Mouse (Mus musculus) hindbrain, embryonic 11.5 days (tissue): Measurements from ENCODE around the gene Rnf186. TPM values are rescaled to one million over a fixed set of nuclear protein-coding genes. Genes with fewer than 3 reads are reported as not detected.

ENCODE experiments used
- ATAC-seq: fragments of 200-750 bp; cut with Nextera tagmentation; 2 replicates; pipeline ENCODE4 v1.8.0; 2017; ENCODE audit warnings: mild to moderate bottlenecking, moderate TSS enrichment, moderate library complexity; ENCODE audit not compliant: low FRiP score
- DNase-seq: peaks from one replicate; pipeline ENCODE4 v3.0.0-alpha.2; 2015; ENCODE audit warnings: low spot score
- H3K27ac ChIP-seq: fragments of 300-500 bp; sonication (generic); 2 replicates; pipeline ENCODE4 v1.5.1; 2014; ENCODE audit warnings: mild to moderate bottlenecking, low read depth, low read length
- H3K27me3 ChIP-seq: fragments of 300-500 bp; sonication (generic); 2 replicates; pipeline ENCODE4 v1.6.1; 2014; ENCODE audit warnings: mild to moderate bottlenecking, low read length, moderate library complexity, mixed read lengths; ENCODE audit not compliant: control insufficient read depth, insufficient read depth
- H3K36me3 ChIP-seq: fragments of 300-500 bp; sonication (generic); 2 replicates; pipeline ENCODE4 v1.6.1; 2014; ENCODE audit warnings: mild to moderate bottlenecking, low read length, moderate library complexity, mixed read lengths; ENCODE audit not compliant: control insufficient read depth, insufficient read depth
- H3K4me1 ChIP-seq: fragments of 300-500 bp; sonication (generic); replicated peaks from 2 replicates; pipeline ENCODE4 v1.6.1; 2014; ENCODE audit warnings: low read length, mixed read lengths; ENCODE audit not compliant: control insufficient read depth, insufficient read depth
- H3K4me2 ChIP-seq: fragments of 300-500 bp; sonication (generic); replicated peaks from 2 replicates; pipeline ENCODE4 v1.6.1; 2014; ENCODE audit warnings: mild to moderate bottlenecking, low read depth, low read length
- H3K4me3 ChIP-seq: fragments of 300-500 bp; sonication (generic); 2 replicates; pipeline ENCODE4 v1.5.1; 2014; ENCODE audit warnings: low read depth, low read length
- H3K9ac ChIP-seq: fragments of 300-500 bp; sonication (generic); 2 replicates; pipeline ENCODE4 v1.6.1; 2014; ENCODE audit warnings: low read depth, low read length
- H3K9me3 ChIP-seq: fragments of 300-500 bp; sonication (generic); 2 replicates; pipeline ENCODE4 v1.6.1; 2016; ENCODE audit warnings: low read length; ENCODE audit not compliant: control insufficient read depth
- WGBS: fragments of 180-500 bp; shearing (Covaris S2); extraction: QIAGEN DNeasy Blood & Tissue Kit; methylation state at CpG from one replicate; pipeline ENCODE4 v1.1.7; 2014; 5-methylcytosine and 5-hydroxymethylcytosine counted together
- polyA plus RNA-seq: library from polyadenylated mRNA; unstranded; fragments of >200 nt; fragmentation: Nextera tagmentation; extraction: Ambion mirVana; gene quantifications from 2 replicates; pipeline ENCODE4 v1.2.1, GENCODE M21; 2014

Rnf186 gene
- polyA plus RNA-seq = not detected in 2 replicates

GRCm38 (mm10) chr4:138966866-138967265, at the start of gene Rnf186:
Rnf186 (plus strand) TSS chr4:138967112.
- Histone ChIP-seq H3K27ac (no peak within 1 kb of the TSS), H3K4me3 (no peak within 1 kb of the TSS), H3K36me3 (no peaks in the 10 kb centered on the region), H3K27me3 (no peaks in the 10 kb centered on the region), H3K9ac (no peak within 1 kb of the TSS), H3K9me3 (no peaks in the 10 kb centered on the region), H3K4me2 (no peak within 1 kb of the TSS), H3K4me1 (no peaks in the 10 kb centered on the region)
- ATAC-seq = no peak
- 92% methylated on average over 13 of the region's 13 CpGs for whole genome bisulfite sequencing
- no peak for DNase-seq

GRCm38 (mm10) chr4:138917282-138917681, 49.6 kb upstream of the Rnf186 start:
- H3K4me3 ChIP-seq = no peak overlapping the region
- ATAC-seq (no peak), DNase-seq (no peak)
- no peaks in the 10 kb centered on the region for H3K9me3 ChIP-seq
- 87% methylated on average over 9 of the region's 9 CpGs for WGBS
- no peak overlapping the region for H3K27ac ChIP-seq
- H3K36me3 ChIP-seq = no peaks in the 10 kb centered on the region
- no peak overlapping the region for H3K9ac ChIP-seq
- no peak overlapping the region for H3K4me2 ChIP-seq
- H3K27me3 ChIP-seq = no peaks in the 10 kb centered on the region
- peaks cover 2% of the 10 kb centered on the region; the same call in 1 of the 2 replicates for H3K4me1 ChIP-seq

GRCm38 (mm10) chr4:138921254-138922130, 45.4 kb upstream of the Rnf186 start:
- Histone ChIP-seq H3K4me3 (no peak overlapping the region), H3K9ac (no peak overlapping the region)
- WGBS = 34% methylated on average over 20 of the region's 20 CpGs

GRCm38 (mm10) chr4:138922131-138922459, 44.8 kb upstream of the Rnf186 start:
- ATAC-seq (peak; percentile 49; the same call in 1 of the 2 replicates), DNase-seq (peak; percentile 99)
- Histone ChIP-seq H3K4me3 (no peak overlapping the region), H3K36me3 (no peaks in the 10 kb centered on the region), H3K9me3 (no peaks in the 10 kb centered on the region), H3K4me2 (peak overlapping the region; percentile 26; the same call in 1 of the 2 replicates), H3K27me3 (no peaks in the 10 kb centered on the region), H3K4me1 (no peaks in the 10 kb centered on the region), H3K9ac (no peak overlapping the region), H3K27ac (no peak overlapping the region)
- WGBS = 4% methylated on average over 11 of the region's 11 CpGs

More at GRCm38 (mm10) chr4:138921254-138922130, 45.4 kb upstream of the Rnf186 start:
- Histone ChIP-seq H3K9me3 (no peaks in the 10 kb centered on the region), H3K4me2 (peak overlapping the region; percentile 26; the same call in 1 of the 2 replicates), H3K27me3 (no peaks in the 10 kb centered on the region), H3K27ac (no peak overlapping the region), H3K4me1 (no peaks in the 10 kb centered on the region), H3K36me3 (no peaks in the 10 kb centered on the region)
- ATAC-seq = peak; percentile 17; the same call in 1 of the 2 replicates
- DNase-seq = no peak

- no peak for DNase-seq
- 72% methylated on average over 2 of the region's 2 CpGs for WGBS
Measured at GRCm38 (mm10) chr4:138925561-138925960, 41.4 kb upstream of the Rnf186 start.

GRCm38 (mm10) chr4:138933862-138934261, 33.0 kb upstream of the Rnf186 start:
- Histone ChIP-seq H3K9me3 (no peaks in the 10 kb centered on the region), H3K4me3 (no peak overlapping the region), H3K9ac (no peak overlapping the region), H3K4me2 (no peak overlapping the region), H3K4me1 (no peaks in the 10 kb centered on the region), H3K27me3 (no peaks in the 10 kb centered on the region), H3K27ac (no peak overlapping the region), H3K36me3 (no peaks in the 10 kb centered on the region)
- no peak for DNase-seq
- no peak for ATAC-seq
- 78% methylated on average over 3 of the region's 3 CpGs for WGBS

More at GRCm38 (mm10) chr4:138925561-138925960, 41.4 kb upstream of the Rnf186 start:
- Histone ChIP-seq H3K27me3 (no peaks in the 10 kb centered on the region), H3K36me3 (no peaks in the 10 kb centered on the region), H3K4me3 (no peak overlapping the region), H3K9ac (no peak overlapping the region), H3K4me2 (no peak overlapping the region), H3K9me3 (no peaks in the 10 kb centered on the region), H3K27ac (no peak overlapping the region), H3K4me1 (no peaks in the 10 kb centered on the region)
- ATAC-seq = no peak

- H3K9ac ChIP-seq = no peak overlapping the region
- H3K4me1 ChIP-seq = no peaks in the 10 kb centered on the region
- DNase-seq (no peak), ATAC-seq (no peak)
- H3K27me3 ChIP-seq = no peaks in the 10 kb centered on the region
- no peak overlapping the region for H3K4me3 ChIP-seq
- no peak overlapping the region for H3K4me2 ChIP-seq
- no peaks in the 10 kb centered on the region for H3K36me3 ChIP-seq
- H3K27ac ChIP-seq = no peak overlapping the region
- H3K9me3 ChIP-seq = no peaks in the 10 kb centered on the region
- WGBS = 90% methylated on average over 11 of the region's 11 CpGs
Measured at GRCm38 (mm10) chr4:138934456-138935145, 32.3 kb upstream of the Rnf186 start.

- Histone ChIP-seq H3K4me3 (no peak overlapping the region), H3K9me3 (no peaks in the 10 kb centered on the region), H3K27me3 (no peaks in the 10 kb centered on the region), H3K4me1 (0 out of 2 replicates have a peak, but pooled peaks cover 3% of the 10 kb centered on the region), H3K27ac (no peak overlapping the region), H3K9ac (no peak overlapping the region), H3K36me3 (no peaks in the 10 kb centered on the region), H3K4me2 (no peak overlapping the region)
- ATAC-seq (no peak), DNase-seq (no peak)
- WGBS = 90% methylated on average over 10 of the region's 10 CpGs
Measured at GRCm38 (mm10) chr4:138938495-138939269, 28.2 kb upstream of the Rnf186 start.
